Mouse (Mus musculus) small intestine, adult 2 months (tissue): ENCODE measurements around the gene Znrf3. TPM values are rescaled to one million over a fixed set of nuclear protein-coding genes. Genes with fewer than 3 reads are reported as not detected.

Experiments used
- H3K27ac ChIP-seq: fragments of 200-500 bp; 2 replicates; pipeline ENCODE4 v1.5.1; 2012; ENCODE audit warnings: low read depth, low read length, control low read depth, inconsistent platforms; ENCODE audit not compliant: insufficient read depth
- H3K27me3 ChIP-seq: fragments of 200-500 bp; 2 replicates; pipeline ENCODE4 v1.6.1; 2012; ENCODE audit warnings: mild to moderate bottlenecking, moderate library complexity, low read length, inconsistent platforms; ENCODE audit not compliant: control insufficient read depth, insufficient read depth
- H3K36me3 ChIP-seq: fragments of 200-500 bp; 2 replicates; pipeline ENCODE4 v1.6.1; 2012; ENCODE audit warnings: mild to moderate bottlenecking, low read length, control low read depth, inconsistent platforms; ENCODE audit not compliant: control insufficient read depth, insufficient read depth
- H3K4me1 ChIP-seq: fragments of 200-500 bp; 2 replicates; pipeline ENCODE4 v1.6.1; 2012; ENCODE audit warnings: low read length, inconsistent platforms, mixed read lengths; ENCODE audit not compliant: control insufficient read depth, insufficient read depth, insufficient read length
- H3K4me3 ChIP-seq: fragments of 200-500 bp; 2 replicates; pipeline ENCODE4 v1.5.1; 2012; ENCODE audit warnings: low read depth, mild to moderate bottlenecking, control low read depth, inconsistent platforms, low read length, moderate library complexity
- CTCF ChIP-seq: fragments of 200-500 bp; IDR thresholded peaks from 2 replicates; pipeline ENCODE4 v1.5.1; 2012; ENCODE audit warnings: low read depth, mild to moderate bottlenecking, control low read depth, inconsistent platforms, low read length, moderate library complexity, mixed read lengths; ENCODE audit not compliant: insufficient replicate concordance, insufficient read length; ENCODE audit errors: extremely low read depth
- POLR2A ChIP-seq: fragments of 200-500 bp; IDR thresholded peaks from 2 replicates; pipeline ENCODE4 v1.6.1; 2012; ENCODE audit warnings: low read depth, mild to moderate bottlenecking, control low read depth, inconsistent platforms, low read length, moderate library complexity
- WGBS: fragments of 180-500 bp; shearing (Covaris S2); methylation state at CpG from one replicate; pipeline ENCODE4 v1.1.7; 2018; 5-methylcytosine and 5-hydroxymethylcytosine counted together
- polyA plus RNA-seq: library from polyadenylated mRNA; depleted of rRNA; stranded (reverse); fragments of >200 nt; gene quantifications from 2 replicates; pipeline ENCODE4 v1.2.3, GENCODE M21; 2012

Gene Znrf3
- polyA plus RNA-seq, 1 experiment = 4.1 TPM

GRCm38 (mm10) chr11:5469084-5469483, 24.4 kb upstream of the Znrf3 start:
- H3K36me3 ChIP-seq = no peaks in the 10 kb centered on the region

GRCm38 (mm10) chr11:5468471-5468870, 23.8 kb upstream of the Znrf3 start:
- Histone ChIP-seq H3K4me3 (no peak overlapping the region), H3K4me1 (no peaks in the 10 kb centered on the region), H3K27ac (no peak overlapping the region), H3K36me3 (no peaks in the 10 kb centered on the region), H3K27me3 (no peaks in the 10 kb centered on the region)
- 62% methylated on average over 2 of the region's 2 CpGs for WGBS
- TF ChIP-seq CTCF (no peak), POLR2A (no peak)

More at GRCm38 (mm10) chr11:5469084-5469483, 24.4 kb upstream of the Znrf3 start:
- Histone ChIP-seq H3K4me3 (no peak overlapping the region), H3K27ac (no peak overlapping the region), H3K4me1 (no peaks in the 10 kb centered on the region), H3K27me3 (no peaks in the 10 kb centered on the region)
- 96% methylated on average over 3 of the region's 3 CpGs for WGBS
- no peak for TF ChIP-seq POLR2A
- TF ChIP-seq CTCF = peak; percentile 64; the same call in 1 of the 2 replicates

GRCm38 (mm10) chr11:5451923-5452322, 7.3 kb upstream of the Znrf3 start:
- Histone ChIP-seq H3K27me3 (no peaks in the 10 kb centered on the region), H3K4me3 (no peak overlapping the region), H3K27ac (no peak overlapping the region), H3K36me3 (no peaks in the 10 kb centered on the region), H3K4me1 (peaks cover 3% of the 10 kb centered on the region; the same call in 1 of the 2 replicates)
- TF ChIP-seq POLR2A (no peak), CTCF (no peak)
- 23% methylated on average over 6 of the region's 6 CpGs for WGBS

- Histone ChIP-seq H3K27ac (no peak overlapping the region), H3K4me3 (no peak overlapping the region), H3K36me3 (no peaks in the 10 kb centered on the region), H3K4me1 (peaks cover 3% of the 10 kb centered on the region; the same call in 1 of the 2 replicates), H3K27me3 (no peaks in the 10 kb centered on the region)
- TF ChIP-seq POLR2A (no peak), CTCF (peak; percentile 35; the same call in 1 of the 2 replicates)
- 57% methylated on average over 4 of the region's 4 CpGs for WGBS
These were observed 6.7 kb upstream of the Znrf3 start for GRCm38 (mm10) chr11:5451341-5451740.

GRCm38 (mm10) chr11:5450701-5451100, 6.1 kb upstream of the Znrf3 start:
- H3K27me3 ChIP-seq = no peaks in the 10 kb centered on the region
- no peak overlapping the region for H3K4me3 ChIP-seq
- no peak for TF ChIP-seq POLR2A
- TF ChIP-seq CTCF = no peak
- H3K36me3 ChIP-seq = no peaks in the 10 kb centered on the region
- peaks cover 3% of the 10 kb centered on the region; the same call in 1 of the 2 replicates for H3K4me1 ChIP-seq
- H3K27ac ChIP-seq = no peak overlapping the region
- 93% methylated on average over 4 of the region's 4 CpGs for WGBS

GRCm38 (mm10) chr11:5445452-5445953, 856 bp upstream of the Znrf3 start:
- peak overlapping the region; percentile 86 for H3K4me3 ChIP-seq
- no peaks in the 10 kb centered on the region for H3K27me3 ChIP-seq
- H3K27ac ChIP-seq = peak overlapping the region; percentile 31; the same call in 1 of the 2 replicates
- no peaks in the 10 kb centered on the region for H3K36me3 ChIP-seq
- TF ChIP-seq CTCF (no peak), POLR2A (no peak)
- no peaks in the 10 kb centered on the region; the same call in 1 of the 2 replicates for H3K4me1 ChIP-seq
- 7% methylated on average over 11 of the region's 11 CpGs for WGBS

GRCm38 (mm10) chr11:5444234-5444598, 431 bp downstream of the Znrf3 start:
- no peak for TF ChIP-seq CTCF
- TF ChIP-seq POLR2A = no peak
- Histone ChIP-seq H3K27me3 (no peaks in the 10 kb centered on the region), H3K4me1 (no peaks in the 10 kb centered on the region; the same call in 1 of the 2 replicates), H3K4me3 (peak overlapping the region; percentile 86), H3K36me3 (no peaks in the 10 kb centered on the region), H3K27ac (no peak overlapping the region)
- 7% methylated on average over 45 of the region's 57 CpGs for WGBS
